Mouse (Mus musculus) embryonic facial prominence, embryonic 11.5 days (tissue): ENCODE results near the gene Mael. TPM values are rescaled to one million over a fixed set of nuclear protein-coding genes. Genes with fewer than 3 reads are reported as not detected.

Experiments
- ATAC-seq: fragments of 200-750 bp; cut with Nextera tagmentation; replicated peaks from 2 replicates; pipeline ENCODE4 v1.8.0; 2017; ENCODE audit warnings: low read depth; ENCODE audit not compliant: insufficient number of reproducible peaks, low FRiP score, low TSS enrichment
- DNase-seq: peaks from one replicate; pipeline ENCODE4 v3.0.0-alpha.2; 2015; ENCODE audit warnings: low spot score
- H3K27ac ChIP-seq: fragments of 300-500 bp; sonication (generic); replicated peaks from 2 replicates; pipeline ENCODE4 v1.5.1; 2014; ENCODE audit warnings: mild to moderate bottlenecking, low read depth, low read length, control low read depth
- H3K27me3 ChIP-seq: fragments of 300-500 bp; sonication (generic); 2 replicates; pipeline ENCODE4 v1.6.1; 2014; ENCODE audit warnings: mild to moderate bottlenecking, low read length, moderate library complexity, mixed read lengths; ENCODE audit not compliant: control insufficient read depth, insufficient read depth
- H3K36me3 ChIP-seq: fragments of 300-500 bp; sonication (generic); replicated peaks from 2 replicates; pipeline ENCODE4 v1.6.1; 2014; ENCODE audit warnings: low read depth, mild to moderate bottlenecking, low read length, moderate library complexity, mixed read lengths; ENCODE audit not compliant: control insufficient read depth, insufficient read depth
- H3K4me1 ChIP-seq: fragments of 300-500 bp; sonication (generic); 2 replicates; pipeline ENCODE4 v1.6.1; 2014; ENCODE audit warnings: low read length, mixed read lengths; ENCODE audit not compliant: control insufficient read depth, insufficient read depth
- H3K4me2 ChIP-seq: fragments of 300-500 bp; sonication (generic); 2 replicates; pipeline ENCODE4 v1.6.1; 2014; ENCODE audit warnings: low read depth, mild to moderate bottlenecking, control low read depth, low read length, moderate library complexity
- H3K4me3 ChIP-seq: fragments of 300-500 bp; sonication (generic); 2 replicates; pipeline ENCODE4 v1.5.1; 2014; ENCODE audit warnings: low read depth, low read length, control low read depth
- H3K9ac ChIP-seq: fragments of 300-500 bp; sonication (generic); replicated peaks from 2 replicates; pipeline ENCODE4 v1.6.1; 2014; ENCODE audit warnings: mild to moderate bottlenecking, control low read depth, low read length
- H3K9me3 ChIP-seq: fragments of 300-500 bp; sonication (generic); replicated peaks from 2 replicates; pipeline ENCODE4 v1.6.1; 2016; ENCODE audit warnings: mild to moderate bottlenecking, low read length, inconsistent platforms, mixed read lengths; ENCODE audit not compliant: control insufficient read depth
- WGBS: fragments of 180-500 bp; shearing (Covaris S2); extraction: QIAGEN DNeasy Blood & Tissue Kit; methylation state at CpG from one replicate; pipeline ENCODE4 v1.1.7; 2014; 5-methylcytosine and 5-hydroxymethylcytosine counted together
- polyA plus RNA-seq: library from polyadenylated mRNA; unstranded; fragments of >200 nt; fragmentation: Nextera tagmentation; extraction: Ambion mirVana; gene quantifications from 2 replicates; pipeline ENCODE4 v1.2.1, GENCODE M21; 2014

Gene Mael
- polyA plus RNA-seq, 1 experiment from 2014 or later = not detected

- no peaks in the 10 kb centered on the region for H3K4me1 ChIP-seq
- H3K4me2 ChIP-seq = no peak overlapping the region
- no peak overlapping the region for H3K27ac ChIP-seq
- no peaks in the 10 kb centered on the region for H3K27me3 ChIP-seq
- no peaks in the 10 kb centered on the region for H3K9me3 ChIP-seq
- no peak overlapping the region for H3K4me3 ChIP-seq
- H3K36me3 ChIP-seq = no peaks in the 10 kb centered on the region
- 75% methylated on average over 4 of the region's 4 CpGs for WGBS
- H3K9ac ChIP-seq = no peak overlapping the region
- ATAC-seq (peak; percentile 34; the same call in 1 of the 2 replicates), DNase-seq (no peak)
These were observed 48.7 kb downstream of the Mael start for GRCm38 (mm10) chr1:166189821-166190220.

GRCm38 (mm10) chr1:166185357-166185756 lies 53.2 kb downstream of the Mael start:
- no peaks in the 10 kb centered on the region for H3K9me3 ChIP-seq
- no peak overlapping the region for H3K27ac ChIP-seq
- DNase-seq = no peak
- WGBS = 93% methylated on average over 5 of the region's 5 CpGs
- no peaks in the 10 kb centered on the region for H3K27me3 ChIP-seq
- H3K9ac ChIP-seq = no peak overlapping the region
- H3K4me2 ChIP-seq = no peak overlapping the region
- no peak for ATAC-seq
- H3K4me1 ChIP-seq = no peaks in the 10 kb centered on the region
- H3K4me3 ChIP-seq = no peak overlapping the region
- no peaks in the 10 kb centered on the region for H3K36me3 ChIP-seq

GRCm38 (mm10) chr1:166184391-166185229 lies 53.9 kb downstream of the Mael start:
- WGBS = 81% methylated on average over 22 of the region's 22 CpGs
- H3K27me3 ChIP-seq = no peaks in the 10 kb centered on the region

GRCm38 (mm10) chr1:166182952-166183627 lies 55.5 kb downstream of the Mael start:
- no peak overlapping the region for H3K9ac ChIP-seq
- H3K4me2 ChIP-seq = no peak overlapping the region
- no peak overlapping the region for H3K27ac ChIP-seq
- DNase-seq (no peak), ATAC-seq (no peak)
- no peaks in the 10 kb centered on the region for H3K36me3 ChIP-seq
- H3K4me3 ChIP-seq = no peak overlapping the region
- 87% methylated on average over 10 of the region's 10 CpGs for WGBS
- H3K9me3 ChIP-seq = no peaks in the 10 kb centered on the region
- no peaks in the 10 kb centered on the region for H3K27me3 ChIP-seq
- H3K4me1 ChIP-seq = no peaks in the 10 kb centered on the region

More at GRCm38 (mm10) chr1:166184391-166185229, 53.9 kb downstream of the Mael start:
- Histone ChIP-seq H3K4me2 (no peak overlapping the region), H3K36me3 (no peaks in the 10 kb centered on the region), H3K27ac (no peak overlapping the region), H3K4me1 (no peaks in the 10 kb centered on the region), H3K9ac (no peak overlapping the region), H3K4me3 (no peak overlapping the region), H3K9me3 (no peaks in the 10 kb centered on the region)
- no peak for ATAC-seq
- DNase-seq = no peak

GRCm38 (mm10) chr1:166181510-166181909 lies 57.0 kb downstream of the Mael start:
- WGBS = 89% methylated on average over 7 of the region's 7 CpGs
- ATAC-seq (no peak), DNase-seq (no peak)
- Histone ChIP-seq H3K9ac (no peak overlapping the region), H3K4me1 (no peaks in the 10 kb centered on the region), H3K36me3 (no peaks in the 10 kb centered on the region), H3K9me3 (no peaks in the 10 kb centered on the region), H3K4me2 (no peak overlapping the region), H3K27me3 (no peaks in the 10 kb centered on the region), H3K4me3 (no peak overlapping the region), H3K27ac (no peak overlapping the region)

- DNase-seq = no peak
- Histone ChIP-seq H3K36me3 (no peaks in the 10 kb centered on the region), H3K9ac (no peak overlapping the region), H3K4me2 (no peak overlapping the region), H3K9me3 (no peaks in the 10 kb centered on the region), H3K27ac (no peak overlapping the region), H3K4me1 (no peaks in the 10 kb centered on the region), H3K27me3 (no peaks in the 10 kb centered on the region), H3K4me3 (no peak overlapping the region)
- 77% methylated on average over 9 of the region's 9 CpGs for WGBS
- ATAC-seq = no peak
These were observed 64.9 kb downstream of the Mael start for GRCm38 (mm10) chr1:166173621-166174020.

GRCm38 (mm10) chr1:166172992-166173391 lies 65.6 kb downstream of the Mael start:
- no peak overlapping the region for H3K9ac ChIP-seq
- 81% methylated on average over 3 of the region's 3 CpGs for WGBS
- no peaks in the 10 kb centered on the region for H3K27me3 ChIP-seq
- H3K9me3 ChIP-seq = no peaks in the 10 kb centered on the region
- no peak overlapping the region for H3K4me3 ChIP-seq
- H3K27ac ChIP-seq = no peak overlapping the region
- no peak overlapping the region for H3K4me2 ChIP-seq
- H3K4me1 ChIP-seq = no peaks in the 10 kb centered on the region
- H3K36me3 ChIP-seq = no peaks in the 10 kb centered on the region
- ATAC-seq = no peak
- no peak for DNase-seq

GRCm38 (mm10) chr1:166170852-166171251 lies 67.7 kb downstream of the Mael start:
- Histone ChIP-seq H3K9ac (no peak overlapping the region), H3K36me3 (no peaks in the 10 kb centered on the region), H3K9me3 (no peaks in the 10 kb centered on the region), H3K4me3 (no peak overlapping the region), H3K27me3 (no peaks in the 10 kb centered on the region), H3K4me1 (no peaks in the 10 kb centered on the region), H3K4me2 (no peak overlapping the region), H3K27ac (no peak overlapping the region)
- WGBS = 94% methylated on average over 12 of the region's 12 CpGs
- ATAC-seq (no peak), DNase-seq (no peak)
